Mouse (Mus musculus) embryonic facial prominence, embryonic 11.5 days (tissue): Measurements from ENCODE around the gene Ube2j2. TPM values are rescaled to one million over a fixed set of nuclear protein-coding genes. Genes with fewer than 3 reads are reported as not detected.

ENCODE experiments used
- ATAC-seq: fragments of 200-750 bp; cut with Nextera tagmentation; replicated peaks from 2 replicates; pipeline ENCODE4 v1.8.0; 2017; ENCODE audit warnings: low read depth; ENCODE audit not compliant: insufficient number of reproducible peaks, low FRiP score, low TSS enrichment
- DNase-seq: peaks from one replicate; pipeline ENCODE4 v3.0.0-alpha.2; 2015; ENCODE audit warnings: low spot score
- H3K27ac ChIP-seq: fragments of 300-500 bp; sonication (generic); replicated peaks from 2 replicates; pipeline ENCODE4 v1.5.1; 2014; ENCODE audit warnings: mild to moderate bottlenecking, low read depth, low read length, control low read depth
- H3K27me3 ChIP-seq: fragments of 300-500 bp; sonication (generic); 2 replicates; pipeline ENCODE4 v1.6.1; 2014; ENCODE audit warnings: mild to moderate bottlenecking, low read length, moderate library complexity, mixed read lengths; ENCODE audit not compliant: control insufficient read depth, insufficient read depth
- H3K36me3 ChIP-seq: fragments of 300-500 bp; sonication (generic); replicated peaks from 2 replicates; pipeline ENCODE4 v1.6.1; 2014; ENCODE audit warnings: low read depth, mild to moderate bottlenecking, low read length, moderate library complexity, mixed read lengths; ENCODE audit not compliant: control insufficient read depth, insufficient read depth
- H3K4me1 ChIP-seq: fragments of 300-500 bp; sonication (generic); 2 replicates; pipeline ENCODE4 v1.6.1; 2014; ENCODE audit warnings: low read length, mixed read lengths; ENCODE audit not compliant: control insufficient read depth, insufficient read depth
- H3K4me2 ChIP-seq: fragments of 300-500 bp; sonication (generic); 2 replicates; pipeline ENCODE4 v1.6.1; 2014; ENCODE audit warnings: low read depth, mild to moderate bottlenecking, control low read depth, low read length, moderate library complexity
- H3K4me3 ChIP-seq: fragments of 300-500 bp; sonication (generic); 2 replicates; pipeline ENCODE4 v1.5.1; 2014; ENCODE audit warnings: low read depth, low read length, control low read depth
- H3K9ac ChIP-seq: fragments of 300-500 bp; sonication (generic); replicated peaks from 2 replicates; pipeline ENCODE4 v1.6.1; 2014; ENCODE audit warnings: mild to moderate bottlenecking, control low read depth, low read length
- H3K9me3 ChIP-seq: fragments of 300-500 bp; sonication (generic); replicated peaks from 2 replicates; pipeline ENCODE4 v1.6.1; 2016; ENCODE audit warnings: mild to moderate bottlenecking, low read length, inconsistent platforms, mixed read lengths; ENCODE audit not compliant: control insufficient read depth
- WGBS: fragments of 180-500 bp; shearing (Covaris S2); extraction: QIAGEN DNeasy Blood & Tissue Kit; methylation state at CpG from one replicate; pipeline ENCODE4 v1.1.7; 2014; 5-methylcytosine and 5-hydroxymethylcytosine counted together
- polyA plus RNA-seq: library from polyadenylated mRNA; unstranded; fragments of >200 nt; fragmentation: Nextera tagmentation; extraction: Ambion mirVana; gene quantifications from 2 replicates; pipeline ENCODE4 v1.2.1, GENCODE M21; 2014

The Ube2j2 gene
- polyA plus RNA-seq, 1 experiment from 2014 or later = 161 TPM

GRCm38 (mm10) chr4:155903246-155903645 is 40.4 kb upstream of the Ube2j2 start:
- WGBS = 89% methylated on average over 13 of the region's 13 CpGs
- no peaks in the 10 kb centered on the region for H3K9me3 ChIP-seq
- no peak overlapping the region for H3K27ac ChIP-seq
- H3K36me3 ChIP-seq = peaks cover 8% of the 10 kb centered on the region
- H3K27me3 ChIP-seq = no peaks in the 10 kb centered on the region
- no peak overlapping the region for H3K4me3 ChIP-seq
- no peak overlapping the region for H3K4me2 ChIP-seq
- ATAC-seq (no peak), DNase-seq (no peak)
- H3K4me1 ChIP-seq = no peaks in the 10 kb centered on the region
- no peak overlapping the region for H3K9ac ChIP-seq

- Histone ChIP-seq H3K4me2 (no peak overlapping the region), H3K9me3 (no peaks in the 10 kb centered on the region), H3K4me3 (no peak overlapping the region), H3K27ac (no peak overlapping the region), H3K4me1 (no peaks in the 10 kb centered on the region), H3K36me3 (peaks cover 6% of the 10 kb centered on the region; the same call in 1 of the 2 replicates), H3K27me3 (no peaks in the 10 kb centered on the region), H3K9ac (no peak overlapping the region)
- DNase-seq (peak; percentile 14), ATAC-seq (0 out of 2 replicates have a peak, but pooled peaks have one; percentile 12)
- 93% methylated on average over 13 of the region's 13 CpGs for WGBS
Measured at GRCm38 (mm10) chr4:155904318-155905102, 39.1 kb upstream of the Ube2j2 start.

GRCm38 (mm10) chr4:155905634-155906033 is 38.0 kb upstream of the Ube2j2 start:
- no peak overlapping the region for H3K27ac ChIP-seq
- H3K4me2 ChIP-seq = no peak overlapping the region
- H3K27me3 ChIP-seq = no peaks in the 10 kb centered on the region
- no peak for ATAC-seq
- no peak overlapping the region for H3K9ac ChIP-seq
- no peak for DNase-seq
- WGBS = 85% methylated on average over 13 of the region's 13 CpGs
- peaks cover 6% of the 10 kb centered on the region; the same call in 1 of the 2 replicates for H3K36me3 ChIP-seq
- no peaks in the 10 kb centered on the region for H3K4me1 ChIP-seq
- no peak overlapping the region for H3K4me3 ChIP-seq
- no peaks in the 10 kb centered on the region for H3K9me3 ChIP-seq

- Histone ChIP-seq H3K4me1 (no peaks in the 10 kb centered on the region), H3K27ac (no peak overlapping the region), H3K36me3 (peaks cover 5% of the 10 kb centered on the region; the same call in 1 of the 2 replicates), H3K4me2 (no peak overlapping the region), H3K9me3 (no peaks in the 10 kb centered on the region), H3K27me3 (no peaks in the 10 kb centered on the region), H3K4me3 (no peak overlapping the region), H3K9ac (no peak overlapping the region)
- ATAC-seq (no peak), DNase-seq (no peak)
- 78% methylated on average over 9 of the region's 9 CpGs for whole genome bisulfite sequencing
Measured at GRCm38 (mm10) chr4:155906125-155906524, 37.5 kb upstream of the Ube2j2 start.

- no peak overlapping the region for H3K4me2 ChIP-seq
- H3K9me3 ChIP-seq = no peaks in the 10 kb centered on the region
- H3K36me3 ChIP-seq = peaks cover 3% of the 10 kb centered on the region; the same call in 1 of the 2 replicates
- no peak for ATAC-seq
- H3K27me3 ChIP-seq = no peaks in the 10 kb centered on the region
- no peaks in the 10 kb centered on the region for H3K4me1 ChIP-seq
- no peak overlapping the region for H3K9ac ChIP-seq
- DNase-seq = no peak
- no peak overlapping the region for H3K4me3 ChIP-seq
- no peak overlapping the region for H3K27ac ChIP-seq
- WGBS = 80% methylated on average over 11 of the region's 11 CpGs
Measured at GRCm38 (mm10) chr4:155907003-155907402, 36.6 kb upstream of the Ube2j2 start.

- Histone ChIP-seq H3K27ac (no peak overlapping the region), H3K36me3 (peaks cover 3% of the 10 kb centered on the region; the same call in 1 of the 2 replicates), H3K4me2 (no peak overlapping the region), H3K4me3 (no peak overlapping the region), H3K4me1 (no peaks in the 10 kb centered on the region), H3K27me3 (no peaks in the 10 kb centered on the region), H3K9me3 (no peaks in the 10 kb centered on the region), H3K9ac (no peak overlapping the region)
- ATAC-seq (peak; percentile 50; the same call in 1 of the 2 replicates), DNase-seq (no peak)
- WGBS = 79% methylated on average over 7 of the region's 7 CpGs
Measured at GRCm38 (mm10) chr4:155908281-155908680, 35.4 kb upstream of the Ube2j2 start.

GRCm38 (mm10) chr4:155908751-155909150 is 34.9 kb upstream of the Ube2j2 start:
- Histone ChIP-seq H3K4me3 (no peak overlapping the region), H3K27ac (no peak overlapping the region), H3K9me3 (no peaks in the 10 kb centered on the region), H3K4me1 (no peaks in the 10 kb centered on the region), H3K27me3 (no peaks in the 10 kb centered on the region), H3K36me3 (no peaks in the 10 kb centered on the region), H3K4me2 (no peak overlapping the region), H3K9ac (no peak overlapping the region)
- no peak for DNase-seq
- no peak for ATAC-seq
- WGBS = 84% methylated on average over 4 of the region's 4 CpGs

GRCm38 (mm10) chr4:155932031-155932430 is 11.6 kb upstream of the Ube2j2 start:
- Histone ChIP-seq H3K36me3 (no peaks in the 10 kb centered on the region), H3K27me3 (no peaks in the 10 kb centered on the region), H3K9me3 (no peaks in the 10 kb centered on the region), H3K4me3 (no peak overlapping the region), H3K4me1 (no peaks in the 10 kb centered on the region), H3K9ac (no peak overlapping the region), H3K4me2 (no peak overlapping the region), H3K27ac (no peak overlapping the region)
- no peak for ATAC-seq
- DNase-seq = no peak
- WGBS = 87% methylated on average over 1 of the region's 1 CpGs
